Mouse (Mus musculus): Measurements from ENCODE around the gene Glp2r. TPM values are rescaled to one million over a fixed set of nuclear protein-coding genes. Genes with fewer than 3 reads are reported as not detected.

Gene Glp2r
- total RNA-seq, 1 experiment, result not detected

DNA sequence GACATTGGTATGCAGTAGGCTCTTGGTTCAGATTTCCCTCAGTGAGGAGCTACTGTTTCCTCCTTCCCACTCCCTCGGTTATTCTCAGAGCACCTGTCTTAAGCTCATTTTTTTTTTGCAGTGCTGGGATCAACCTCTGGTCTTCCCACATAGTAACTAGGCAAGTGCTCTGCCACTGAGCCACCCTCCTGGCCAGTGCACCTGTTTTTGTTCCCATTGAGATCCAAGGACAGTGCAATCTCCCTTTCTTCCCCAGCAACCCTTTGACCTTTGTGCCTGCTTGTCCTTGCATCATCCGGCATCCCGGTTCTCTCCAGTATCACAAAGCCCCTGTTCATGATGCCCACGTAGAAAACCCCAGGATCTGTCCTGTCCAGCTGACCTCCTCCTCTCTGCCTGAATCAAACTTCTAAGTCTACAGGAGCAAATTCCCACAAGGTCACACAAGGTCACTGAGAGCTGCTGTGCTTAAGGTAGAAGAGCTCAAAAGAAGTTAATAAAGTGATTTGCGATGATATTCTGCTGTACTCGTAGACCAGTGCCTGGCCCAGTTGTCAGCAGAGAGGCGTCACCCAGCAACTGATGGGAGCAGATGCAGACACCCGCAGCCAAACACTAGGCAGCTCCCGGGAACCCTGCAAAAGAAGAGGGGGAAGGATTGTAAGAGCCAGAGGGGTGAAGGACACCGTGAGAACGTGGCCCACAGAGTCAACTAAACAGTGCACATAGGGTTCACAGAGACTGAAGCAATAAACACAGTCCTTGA lies 36.1 kb upstream of the Glp2r start:
- no peak for DNase-seq (ENCODE audit: low read depth, low spot score)
- no peak for TF ChIP-seq ZNF384 (IDR thresholded peaks at IDR 0.05; ENCODE audit: low read depth, low read length)
- TF ChIP-seq MAFK (IDR thresholded peaks at IDR 0.05; ENCODE audit: insufficient read depth, low read depth, low read length), result no peak
- no peak for TF ChIP-seq HCFC1 (IDR thresholded peaks at IDR 0.05; ENCODE audit: borderline replicate concordance, insufficient read depth, low read length)
- no peak for TF ChIP-seq ZC3H11A (IDR thresholded peaks at IDR 0.05; ENCODE audit: borderline replicate concordance, low read depth, low read length)
- TF ChIP-seq CHD2 (IDR thresholded peaks at IDR 0.05; ENCODE audit: low read depth, low read length), result no peak
- in situ Hi-C loops (cut with MboI; ENCODE audit: low sequenced_read_pairs in 2 of 2, unreplicated experiment in 2 of 2), result no loop called here
- no peak overlapping the region for H3K9ac ChIP-seq (ENCODE audit: insufficient read depth, low read depth, low read length, poor library complexity, severe bottlenecking)
- H3K27ac ChIP-seq (ENCODE audit: insufficient read depth, low read depth, low read length, poor library complexity, severe bottlenecking), result no peak overlapping the region
- H3K4me3 ChIP-seq (ENCODE audit: insufficient read depth in 1 of 2, low read depth in 1 of 2, low read length in 2 of 2, poor library complexity in 1 of 2, severe bottlenecking in 1 of 2), result no peak overlapping the region
- H3K36me3 ChIP-seq (ENCODE audit: control insufficient read depth, insufficient read depth, low read length, poor library complexity, severe bottlenecking), result no peaks in the 10 kb centered on the region
- H3K9me3 ChIP-seq (ENCODE audit: control insufficient read depth, insufficient read depth, low read depth, low read length), result no peaks in the 10 kb centered on the region
- H3K4me1 ChIP-seq (ENCODE audit: control insufficient read depth in 2 of 2, insufficient read depth in 2 of 2, low read length in 2 of 2, poor library complexity in 1 of 2), result peaks cover 0 to 8% of the 10 kb centered on the region in 2 experiments; a peak in 2 of 4 replicates

- Histone ChIP-seq H3K27ac (ENCODE audit: insufficient read depth, low read depth, low read length, poor library complexity, severe bottlenecking) (no peak overlapping the region), H3K9ac (ENCODE audit: insufficient read depth, low read depth, low read length, poor library complexity, severe bottlenecking) (no peak overlapping the region), H3K4me1 (ENCODE audit: control insufficient read depth in 2 of 2, insufficient read depth in 2 of 2, low read length in 2 of 2, poor library complexity in 1 of 2) (peaks cover 0 to 8% of the 10 kb centered on the region in 2 experiments; a peak in 2 of 4 replicates), H3K36me3 (ENCODE audit: control insufficient read depth, insufficient read depth, low read length, poor library complexity, severe bottlenecking) (no peaks in the 10 kb centered on the region), H3K4me3 (ENCODE audit: insufficient read depth in 1 of 2, low read depth in 1 of 2, low read length in 2 of 2, poor library complexity in 1 of 2, severe bottlenecking in 1 of 2) (no peak overlapping the region), H3K9me3 (ENCODE audit: control insufficient read depth, insufficient read depth, low read depth, low read length) (no peaks in the 10 kb centered on the region)
- in situ Hi-C loops (cut with MboI; ENCODE audit: low sequenced_read_pairs in 2 of 2, unreplicated experiment in 2 of 2), result no loop called here
- no peak for DNase-seq (ENCODE audit: low read depth, low spot score)
- TF ChIP-seq CHD2 (IDR thresholded peaks at IDR 0.05; ENCODE audit: low read depth, low read length) (no peak), MAFK (IDR thresholded peaks at IDR 0.05; ENCODE audit: insufficient read depth, low read depth, low read length) (no peak), HCFC1 (IDR thresholded peaks at IDR 0.05; ENCODE audit: borderline replicate concordance, insufficient read depth, low read length) (no peak), ZNF384 (IDR thresholded peaks at IDR 0.05; ENCODE audit: low read depth, low read length) (no peak), ZC3H11A (IDR thresholded peaks at IDR 0.05; ENCODE audit: borderline replicate concordance, low read depth, low read length) (no peak)
Observed at GRCm38 (mm10) chr11:67805538-67805937, 34.6 kb upstream of the Glp2r start.

DNA sequence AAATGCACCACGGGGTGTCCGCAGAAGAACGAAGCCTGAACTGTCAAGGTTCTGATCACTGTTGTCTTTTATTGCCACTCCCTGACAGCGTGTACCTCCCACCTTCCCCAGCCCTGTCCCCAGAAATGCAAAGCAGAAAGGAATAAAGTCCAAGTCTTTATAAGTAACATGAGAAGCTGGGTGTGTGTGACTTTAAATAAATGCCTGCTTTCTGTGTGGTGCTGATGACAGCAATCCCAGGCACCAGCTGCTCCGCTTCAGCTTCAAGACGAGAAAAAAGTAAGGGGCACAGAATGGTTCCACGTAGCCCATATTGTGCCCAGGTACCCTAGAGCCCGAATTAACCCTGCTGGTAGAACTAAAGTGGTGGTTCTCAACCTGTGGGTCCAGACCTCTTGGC lies 30.2 kb upstream of the Glp2r start:
- Histone ChIP-seq H3K4me1 (ENCODE audit: control insufficient read depth in 2 of 2, insufficient read depth in 2 of 2, low read length in 2 of 2, poor library complexity in 1 of 2) (0 out of 4 replicates have a peak, but pooled peaks cover 0 to 2% of the 10 kb centered on the region in 2 experiments), H3K9me3 (ENCODE audit: control insufficient read depth, insufficient read depth, low read depth, low read length) (no peaks in the 10 kb centered on the region), H3K9ac (ENCODE audit: insufficient read depth, low read depth, low read length, poor library complexity, severe bottlenecking) (no peak overlapping the region), H3K27ac (ENCODE audit: insufficient read depth, low read depth, low read length, poor library complexity, severe bottlenecking) (no peak overlapping the region), H3K4me3 (ENCODE audit: insufficient read depth in 1 of 2, low read depth in 1 of 2, low read length in 2 of 2, poor library complexity in 1 of 2, severe bottlenecking in 1 of 2) (no peak overlapping the region), H3K36me3 (ENCODE audit: control insufficient read depth, insufficient read depth, low read length, poor library complexity, severe bottlenecking) (no peaks in the 10 kb centered on the region)
- no peak for DNase-seq (ENCODE audit: low read depth, low spot score)
- TF ChIP-seq MAFK (IDR thresholded peaks at IDR 0.05; ENCODE audit: insufficient read depth, low read depth, low read length), result no peak
- no peak for TF ChIP-seq HCFC1 (IDR thresholded peaks at IDR 0.05; ENCODE audit: borderline replicate concordance, insufficient read depth, low read length)
- TF ChIP-seq ZC3H11A (IDR thresholded peaks at IDR 0.05; ENCODE audit: borderline replicate concordance, low read depth, low read length), result no peak
- TF ChIP-seq ZNF384 (IDR thresholded peaks at IDR 0.05; ENCODE audit: low read depth, low read length), result no peak
- TF ChIP-seq CHD2 (IDR thresholded peaks at IDR 0.05; ENCODE audit: low read depth, low read length), result no peak
- in situ Hi-C loops (cut with MboI; ENCODE audit: low sequenced_read_pairs in 2 of 2, unreplicated experiment in 2 of 2), result no loop called here

DNA sequence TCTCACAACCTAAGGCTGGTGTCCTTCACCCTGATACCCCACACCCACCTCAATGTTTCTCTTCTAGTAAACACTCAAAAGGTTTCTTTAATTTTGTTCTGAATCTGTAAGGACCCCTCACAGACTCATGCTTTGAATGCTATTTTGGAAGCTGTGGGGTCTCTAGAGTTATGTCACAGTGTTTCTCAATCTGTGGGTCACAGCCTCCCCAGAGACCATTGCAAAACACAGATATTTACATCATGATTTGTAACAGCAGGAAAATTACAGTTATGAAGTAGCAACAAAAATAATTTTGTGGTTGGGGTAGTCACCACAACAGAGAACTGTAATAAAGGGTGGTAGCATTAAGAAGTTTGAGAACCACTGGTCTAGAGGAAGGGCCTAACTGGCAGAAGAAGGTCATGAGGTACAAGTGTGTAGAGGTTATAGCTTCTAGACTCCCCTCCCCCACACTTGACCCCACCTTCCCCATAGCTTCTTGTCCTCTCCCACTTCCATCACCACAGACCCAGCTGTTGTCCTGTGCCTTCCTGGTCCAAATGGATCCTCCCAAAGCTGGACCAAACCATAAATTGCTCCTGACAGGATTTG lies 29.3 kb upstream of the Glp2r start:
- Histone ChIP-seq H3K4me1 (ENCODE audit: control insufficient read depth in 2 of 2, insufficient read depth in 2 of 2, low read length in 2 of 2, poor library complexity in 1 of 2) (0 out of 4 replicates have a peak, but pooled peaks cover 0 to 2% of the 10 kb centered on the region in 2 experiments), H3K9ac (ENCODE audit: insufficient read depth, low read depth, low read length, poor library complexity, severe bottlenecking) (no peak overlapping the region), H3K4me3 (ENCODE audit: insufficient read depth in 1 of 2, low read depth in 1 of 2, low read length in 2 of 2, poor library complexity in 1 of 2, severe bottlenecking in 1 of 2) (no peak overlapping the region), H3K27ac (ENCODE audit: insufficient read depth, low read depth, low read length, poor library complexity, severe bottlenecking) (no peak overlapping the region), H3K9me3 (ENCODE audit: control insufficient read depth, insufficient read depth, low read depth, low read length) (no peaks in the 10 kb centered on the region), H3K36me3 (ENCODE audit: control insufficient read depth, insufficient read depth, low read length, poor library complexity, severe bottlenecking) (no peaks in the 10 kb centered on the region)
- in situ Hi-C loops (cut with MboI; ENCODE audit: low sequenced_read_pairs in 2 of 2, unreplicated experiment in 2 of 2), result no loop called here
- TF ChIP-seq HCFC1 (IDR thresholded peaks at IDR 0.05; ENCODE audit: borderline replicate concordance, insufficient read depth, low read length) (no peak), MAFK (IDR thresholded peaks at IDR 0.05; ENCODE audit: insufficient read depth, low read depth, low read length) (no peak), ZNF384 (IDR thresholded peaks at IDR 0.05; ENCODE audit: low read depth, low read length) (no peak), ZC3H11A (IDR thresholded peaks at IDR 0.05; ENCODE audit: borderline replicate concordance, low read depth, low read length) (no peak), CHD2 (IDR thresholded peaks at IDR 0.05; ENCODE audit: low read depth, low read length) (no peak)
- DNase-seq (ENCODE audit: low read depth, low spot score), result no peak

All from ES-E14 (cell line).